Mouse (Mus musculus) embryonic facial prominence, embryonic 11.5 days (tissue): ENCODE data around the gene Olfr709-ps1. TPM values are rescaled to one million over a fixed set of nuclear protein-coding genes. Genes with fewer than 3 reads are reported as not detected.
"Not testable (repeated sequence)": the region's sequence is repeated elsewhere in the genome, so short reads cannot be mapped to it uniquely, and the experiment has no call there.

ENCODE experiments used
- ATAC-seq: fragments of 200-750 bp; cut with Nextera tagmentation; replicated peaks from 2 replicates; pipeline ENCODE4 v1.8.0; 2017; ENCODE audit warnings: low read depth; ENCODE audit not compliant: insufficient number of reproducible peaks, low FRiP score, low TSS enrichment
- DNase-seq: peaks from one replicate; pipeline ENCODE4 v3.0.0-alpha.2; 2015; ENCODE audit warnings: low spot score
- H3K27ac ChIP-seq: fragments of 300-500 bp; sonication (generic); replicated peaks from 2 replicates; pipeline ENCODE4 v1.5.1; 2014; ENCODE audit warnings: mild to moderate bottlenecking, low read depth, low read length, control low read depth
- H3K27me3 ChIP-seq: fragments of 300-500 bp; sonication (generic); 2 replicates; pipeline ENCODE4 v1.6.1; 2014; ENCODE audit warnings: mild to moderate bottlenecking, low read length, moderate library complexity, mixed read lengths; ENCODE audit not compliant: control insufficient read depth, insufficient read depth
- H3K36me3 ChIP-seq: fragments of 300-500 bp; sonication (generic); replicated peaks from 2 replicates; pipeline ENCODE4 v1.6.1; 2014; ENCODE audit warnings: low read depth, mild to moderate bottlenecking, low read length, moderate library complexity, mixed read lengths; ENCODE audit not compliant: control insufficient read depth, insufficient read depth
- H3K4me1 ChIP-seq: fragments of 300-500 bp; sonication (generic); 2 replicates; pipeline ENCODE4 v1.6.1; 2014; ENCODE audit warnings: low read length, mixed read lengths; ENCODE audit not compliant: control insufficient read depth, insufficient read depth
- H3K4me2 ChIP-seq: fragments of 300-500 bp; sonication (generic); 2 replicates; pipeline ENCODE4 v1.6.1; 2014; ENCODE audit warnings: low read depth, mild to moderate bottlenecking, control low read depth, low read length, moderate library complexity
- H3K4me3 ChIP-seq: fragments of 300-500 bp; sonication (generic); 2 replicates; pipeline ENCODE4 v1.5.1; 2014; ENCODE audit warnings: low read depth, low read length, control low read depth
- H3K9ac ChIP-seq: fragments of 300-500 bp; sonication (generic); replicated peaks from 2 replicates; pipeline ENCODE4 v1.6.1; 2014; ENCODE audit warnings: mild to moderate bottlenecking, control low read depth, low read length
- H3K9me3 ChIP-seq: fragments of 300-500 bp; sonication (generic); replicated peaks from 2 replicates; pipeline ENCODE4 v1.6.1; 2016; ENCODE audit warnings: mild to moderate bottlenecking, low read length, inconsistent platforms, mixed read lengths; ENCODE audit not compliant: control insufficient read depth
- WGBS: fragments of 180-500 bp; shearing (Covaris S2); extraction: QIAGEN DNeasy Blood & Tissue Kit; methylation state at CpG from one replicate; pipeline ENCODE4 v1.1.7; 2014; 5-methylcytosine and 5-hydroxymethylcytosine counted together
- polyA plus RNA-seq: library from polyadenylated mRNA; unstranded; fragments of >200 nt; fragmentation: Nextera tagmentation; extraction: Ambion mirVana; gene quantifications from 2 replicates; pipeline ENCODE4 v1.2.1, GENCODE M21; 2014

Gene Olfr709-ps1
- polyA plus RNA-seq: not detected in 2 replicates

- Histone ChIP-seq H3K27ac (no peak within 1 kb of the TSS), H3K9me3 (no peaks in the 10 kb centered on the region), H3K27me3 (no peaks in the 10 kb centered on the region), H3K4me3 (no peak within 1 kb of the TSS), H3K9ac (no peak within 1 kb of the TSS), H3K36me3 (no peaks in the 10 kb centered on the region), H3K4me2 (no peak within 1 kb of the TSS), H3K4me1 (no peaks in the 10 kb centered on the region)
- no peak for ATAC-seq
- no peak for DNase-seq
Observed at GRCm38 (mm10) chr7:106932119-106932518, at the start of gene Olfr709-ps1. Gene Olfr709-ps1 (minus strand): TSS chr7:106932219.

- Histone ChIP-seq H3K27ac (no peak within 1 kb of the TSS), H3K9ac (no peak within 1 kb of the TSS), H3K4me3 (no peak within 1 kb of the TSS), H3K36me3 (no peaks in the 10 kb centered on the region), H3K4me1 (no peaks in the 10 kb centered on the region), H3K27me3 (no peaks in the 10 kb centered on the region), H3K9me3 (no peaks in the 10 kb centered on the region), H3K4me2 (no peak within 1 kb of the TSS)
- no peak for ATAC-seq
- DNase-seq: no peak
- WGBS: 71% methylated on average over 1 of the region's 1 CpGs
Observed at GRCm38 (mm10) chr7:106975353-106975752, 43.3 kb upstream of the Olfr709-ps1 start, which contains the start of gene Olfr711. Gene Olfr711 (minus strand): TSS chr7:106975453.

- not testable (repeated sequence) for H3K9ac ChIP-seq, H3K9me3 ChIP-seq, H3K4me1 ChIP-seq, H3K4me2 ChIP-seq, H3K27ac ChIP-seq, H3K36me3 ChIP-seq, ATAC-seq, H3K4me3 ChIP-seq, H3K27me3 ChIP-seq, DNase-seq
Observed at GRCm38 (mm10) chr7:106967503-106967902, 35.5 kb upstream of the Olfr709-ps1 start.

- no peak for DNase-seq
- Histone ChIP-seq H3K9me3 (no peaks in the 10 kb centered on the region), H3K36me3 (no peaks in the 10 kb centered on the region), H3K27me3 (no peaks in the 10 kb centered on the region), H3K4me2 (no peak within 1 kb of the TSS), H3K27ac (no peak within 1 kb of the TSS), H3K4me3 (no peak within 1 kb of the TSS), H3K9ac (no peak within 1 kb of the TSS), H3K4me1 (no peaks in the 10 kb centered on the region)
- WGBS: 88% methylated on average over 1 of the region's 1 CpGs
- ATAC-seq: no peak
Observed at GRCm38 (mm10) chr7:106963837-106964236, 31.8 kb upstream of the Olfr709-ps1 start, which contains the start of gene Olfr6. Gene Olfr6 (minus strand): TSS chr7:106963937.

GRCm38 (mm10) chr7:106948212-106948611, 16.2 kb upstream of the Olfr709-ps1 start, which contains the start of gene Olfr710:
Gene Olfr710 (minus strand): TSS chr7:106948312.
- Histone ChIP-seq H3K4me3 (no peak within 1 kb of the TSS), H3K9me3 (no peaks in the 10 kb centered on the region), H3K27ac (no peak within 1 kb of the TSS), H3K36me3 (no peaks in the 10 kb centered on the region), H3K4me2 (no peak within 1 kb of the TSS), H3K4me1 (no peaks in the 10 kb centered on the region), H3K9ac (no peak within 1 kb of the TSS), H3K27me3 (no peaks in the 10 kb centered on the region)
- ATAC-seq: no peak
- WGBS: 69% methylated on average over 3 of the region's 3 CpGs
- DNase-seq: no peak

- not testable (repeated sequence) for H3K4me2 ChIP-seq, H3K9ac ChIP-seq, H3K36me3 ChIP-seq, H3K27me3 ChIP-seq, DNase-seq, H3K4me1 ChIP-seq, H3K9me3 ChIP-seq, ATAC-seq, H3K27ac ChIP-seq, H3K4me3 ChIP-seq
- 95% methylated on average over 6 of the region's 7 CpGs for WGBS
Observed at GRCm38 (mm10) chr7:106920961-106921360, 11.1 kb downstream of the Olfr709-ps1 start.

- no peaks in the 10 kb centered on the region for H3K36me3 ChIP-seq
- no peak within 1 kb of the TSS for H3K4me3 ChIP-seq
- DNase-seq (no peak), ATAC-seq (no peak)
- 63% methylated on average over 2 of the region's 2 CpGs for WGBS
- no peak within 1 kb of the TSS for H3K4me2 ChIP-seq
- no peaks in the 10 kb centered on the region for H3K4me1 ChIP-seq
- no peaks in the 10 kb centered on the region for H3K9me3 ChIP-seq
- no peak within 1 kb of the TSS for H3K27ac ChIP-seq
- no peak within 1 kb of the TSS for H3K9ac ChIP-seq
- no peaks in the 10 kb centered on the region for H3K27me3 ChIP-seq
Observed at GRCm38 (mm10) chr7:106907676-106908075, 24.3 kb downstream of the Olfr709-ps1 start, which contains the start of gene Olfr1532-ps1. Gene Olfr1532-ps1 (plus strand): TSS chr7:106908001.

GRCm38 (mm10) chr7:106901141-106901540, 30.9 kb downstream of the Olfr709-ps1 start, which contains the start of gene Olfr707:
Gene Olfr707 (minus strand): TSS chr7:106901241.
- not testable (repeated sequence) for H3K9me3 ChIP-seq, H3K27ac ChIP-seq, ATAC-seq, H3K9ac ChIP-seq, DNase-seq, H3K4me1 ChIP-seq, H3K36me3 ChIP-seq, H3K4me2 ChIP-seq, H3K27me3 ChIP-seq, H3K4me3 ChIP-seq
- WGBS: 71% methylated on average over 3 of the region's 3 CpGs
